Mouse (Mus musculus) urinary bladder, postnatal 4 days (tissue): ENCODE measurements around the gene Cnn1.
"Not testable (repeated sequence)": the region's sequence is repeated elsewhere in the genome, so short reads cannot be mapped to it uniquely, and the experiment has no call there.

Experiments
- DNase-seq, 2 experiments: peaks; one replicate each; pipeline ENCODE4 v3.0.0; 2021 to 2022; ENCODE audit warnings: low spot score in 2 of 2

Cnn1 gene

DNA sequence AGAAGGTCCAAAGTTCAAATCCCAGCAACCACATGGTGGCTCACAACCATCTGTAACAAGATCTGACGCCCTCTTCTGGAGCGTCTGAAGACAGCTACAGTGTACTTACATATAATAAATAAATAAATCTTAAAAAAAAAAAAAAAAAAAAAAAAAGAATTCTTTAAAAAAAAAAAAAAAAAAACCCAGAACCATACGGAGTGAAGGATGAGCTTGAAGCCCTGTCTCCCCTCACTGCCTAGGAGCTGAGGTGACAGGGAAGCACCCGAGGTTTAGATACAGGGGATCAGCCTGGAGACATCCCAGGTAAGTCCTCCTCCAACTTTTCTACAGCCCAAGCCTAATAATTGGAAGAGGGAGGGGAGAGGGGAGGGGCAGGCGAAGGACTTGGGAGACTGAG is 23.2 kb upstream of the Cnn1 start:
- DNase-seq: not testable (repeated sequence)

GRCm38 (mm10) chr9:22076223-22076622 is 22.8 kb upstream of the Cnn1 start:
- no peak for DNase-seq

DNA sequence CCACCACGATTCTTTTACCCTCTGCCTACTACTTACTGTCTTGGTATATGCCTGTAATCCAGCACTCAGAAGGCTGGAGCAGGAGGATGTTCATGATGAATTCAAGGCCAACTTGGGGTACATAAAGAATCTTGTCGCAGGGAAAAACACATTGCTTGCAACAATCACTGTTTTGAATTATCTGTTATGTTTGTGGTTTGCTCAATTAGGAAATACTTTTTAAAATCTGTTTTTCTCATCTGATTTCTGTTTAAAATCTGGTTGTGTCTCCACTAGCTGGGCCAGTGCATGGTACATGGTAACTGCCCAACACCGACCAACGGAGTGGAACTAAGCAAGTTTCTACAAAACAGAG is 14.4 kb upstream of the Cnn1 start:
- no peak for DNase-seq

GRCm38 (mm10) chr9:22085022-22085834 is 13.8 kb upstream of the Cnn1 start, which contains the start of gene Ecsit:
Gene Ecsit (minus strand): TSS chr9:22085438.
- DNase-seq: peak; percentile 89 to 90

DNA sequence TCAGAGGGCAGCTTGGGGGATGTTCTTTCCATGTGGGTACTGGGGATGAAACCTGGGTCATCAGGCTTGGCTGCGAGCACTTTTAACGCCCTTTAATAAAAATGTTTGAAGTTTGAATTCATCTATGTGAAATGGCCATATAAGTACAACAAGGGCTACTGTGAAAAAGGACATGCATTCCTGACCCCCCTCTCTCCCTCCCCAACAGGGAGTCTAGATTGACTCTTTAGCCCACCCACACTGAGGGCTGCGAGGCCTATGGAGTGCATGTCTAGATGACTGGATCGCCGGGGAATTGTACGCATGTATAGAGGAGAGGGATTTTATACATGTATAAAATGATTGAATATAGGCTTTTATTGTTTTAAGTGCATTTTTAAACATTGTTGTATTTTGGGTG is 13.0 kb upstream of the Cnn1 start:
- DNase-seq: no peak

- no peak for DNase-seq
Observed at GRCm38 (mm10) chr9:22087034-22087618, 11.9 kb upstream of the Cnn1 start.

GRCm38 (mm10) chr9:22089281-22089680 is 9.7 kb upstream of the Cnn1 start:
- DNase-seq: no peak

- DNase-seq: no peak
Observed at GRCm38 (mm10) chr9:22089986-22090385, 9.0 kb upstream of the Cnn1 start.

DNA sequence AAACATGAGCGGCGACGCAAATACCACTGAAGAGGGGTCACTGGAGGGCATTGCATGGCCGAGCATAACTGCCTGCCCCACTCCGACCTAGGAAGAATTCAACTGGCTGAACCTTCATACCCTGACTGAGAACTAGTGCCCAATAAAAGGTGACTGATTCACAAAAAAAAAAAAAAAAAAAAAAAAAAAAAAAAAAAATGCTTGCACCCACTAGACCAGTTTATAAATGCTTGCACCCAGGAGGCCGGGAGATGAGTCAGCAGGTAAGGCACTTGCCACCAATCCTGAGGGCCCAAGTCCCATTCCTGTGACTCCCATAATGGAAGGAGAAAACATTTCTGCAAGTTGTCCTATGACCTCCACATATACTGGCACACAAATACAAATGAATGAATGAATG is 6.3 kb upstream of the Cnn1 start:
- no peak for DNase-seq

GRCm38 (mm10) chr9:22095854-22096307 is 3.1 kb upstream of the Cnn1 start:
- peak; percentile 75 to 89 for DNase-seq

DNA sequence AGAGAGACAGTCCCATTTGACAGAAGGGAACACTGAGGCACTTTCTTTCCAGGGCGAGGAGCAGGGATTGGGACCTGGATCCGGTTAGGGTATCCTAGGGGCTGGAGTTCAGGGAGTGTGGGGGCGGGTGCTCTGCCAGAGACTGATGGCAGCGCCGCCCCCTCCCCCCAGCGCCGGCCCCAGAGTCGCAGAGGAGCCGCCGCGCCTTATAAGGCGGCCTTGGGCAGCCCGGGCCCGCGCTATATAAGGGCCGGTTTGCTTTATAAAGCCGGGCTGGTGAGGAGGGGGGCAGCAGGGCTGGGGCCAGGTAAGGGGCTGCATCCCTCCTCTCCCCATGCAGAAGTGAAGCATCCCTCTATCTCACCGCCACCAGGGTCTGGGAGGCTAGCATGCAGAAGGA is 906 bp downstream of the Cnn1 start:
- peak in 1 of 2 experiments; percentile 34 for DNase-seq

- no peak for DNase-seq
Observed at GRCm38 (mm10) chr9:22108194-22108593, 9.2 kb downstream of the Cnn1 start.

DNA sequence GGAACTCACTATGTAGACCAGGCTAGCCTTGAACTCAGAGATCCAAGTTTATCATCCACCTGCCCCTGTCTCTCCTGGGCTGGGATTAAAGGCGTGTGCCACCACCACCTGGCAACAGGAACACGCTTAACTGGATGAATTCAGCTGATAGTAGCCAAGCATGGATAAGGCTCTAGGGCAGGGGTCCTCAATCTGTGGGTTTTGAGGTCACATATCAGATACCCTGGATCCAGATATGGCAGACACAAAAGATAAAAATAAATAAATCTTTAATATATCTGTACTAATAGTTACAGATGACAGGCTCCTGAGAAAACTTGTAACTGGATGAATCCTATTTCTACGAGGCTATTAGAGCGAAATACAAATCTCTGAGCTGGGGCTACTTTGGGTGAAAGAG is 16.6 kb downstream of the Cnn1 start:
- no peak for DNase-seq

- DNase-seq: no peak
Observed at GRCm38 (mm10) chr9:22116086-22116485, 17.1 kb downstream of the Cnn1 start.

DNA sequence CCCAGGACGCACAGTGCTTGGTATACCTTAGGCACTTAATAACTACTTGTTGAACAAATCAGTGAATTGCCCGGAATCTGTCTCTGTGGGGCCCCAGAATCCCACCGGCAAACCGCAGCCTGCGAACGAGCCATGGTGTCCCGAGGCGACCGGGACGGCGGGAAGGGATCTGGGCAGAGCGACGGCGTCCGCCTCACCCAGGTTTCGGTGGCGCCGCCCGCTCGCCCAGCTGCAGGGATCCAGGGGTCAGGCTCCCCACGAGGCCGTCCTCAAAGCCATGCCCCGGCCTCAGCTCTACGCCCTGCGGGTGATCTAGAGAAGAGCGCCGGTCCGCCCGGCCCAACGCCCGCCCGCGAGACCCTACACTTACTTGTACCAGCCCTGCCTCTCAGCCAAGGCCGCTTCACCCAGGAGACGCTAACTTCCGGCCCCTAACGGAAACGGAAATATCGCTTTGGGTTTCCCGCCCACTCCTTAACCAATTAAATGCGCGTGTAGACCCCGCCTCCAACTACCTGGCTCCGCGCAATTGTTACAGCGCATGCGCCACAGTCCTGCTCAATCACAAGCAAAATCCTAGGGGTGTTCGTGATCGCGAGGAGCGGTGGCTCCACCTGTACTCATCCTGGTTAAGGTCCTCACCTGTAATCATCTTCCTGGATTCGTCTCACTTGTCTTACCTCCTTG is 17.9 kb downstream of the Cnn1 start, which contains the start of gene Elof1:
Gene Elof1 (minus strand): TSS at position 433 of the 687 bp plus-strand sequence.
- DNase-seq: peak; percentile 87 to 89

- no peak for DNase-seq
Observed at GRCm38 (mm10) chr9:22117754-22118456, 18.9 kb downstream of the Cnn1 start.

- DNase-seq: no peak
Observed at GRCm38 (mm10) chr9:22119543-22119942, 20.5 kb downstream of the Cnn1 start.

DNA sequence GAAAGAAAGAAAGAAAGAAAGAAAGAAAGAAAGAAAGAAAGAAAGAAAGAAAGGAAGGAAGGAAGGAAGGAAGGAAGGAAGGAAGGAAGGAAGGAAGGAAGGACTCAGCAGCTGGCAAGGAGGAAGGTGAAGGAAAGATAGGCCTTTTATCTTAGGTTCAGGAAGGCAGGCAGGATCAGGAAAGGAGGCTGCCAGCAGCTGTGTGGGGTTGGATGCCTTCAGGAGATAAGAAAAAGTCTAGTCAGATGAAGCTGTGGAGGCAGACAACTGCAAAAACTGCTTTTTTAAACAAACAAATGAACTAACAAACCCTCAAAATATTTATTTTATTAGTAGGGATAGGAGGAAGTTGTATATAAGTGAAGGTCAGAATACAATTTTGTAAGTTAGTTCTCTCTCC is 22.5 kb downstream of the Cnn1 start:
- no peak for DNase-seq

- DNase-seq: no peak
Observed at GRCm38 (mm10) chr9:22122005-22122404, 23.0 kb downstream of the Cnn1 start.

GRCm38 (mm10) chr9:22123069-22123609 is 24.1 kb downstream of the Cnn1 start:
- DNase-seq: no peak

DNA sequence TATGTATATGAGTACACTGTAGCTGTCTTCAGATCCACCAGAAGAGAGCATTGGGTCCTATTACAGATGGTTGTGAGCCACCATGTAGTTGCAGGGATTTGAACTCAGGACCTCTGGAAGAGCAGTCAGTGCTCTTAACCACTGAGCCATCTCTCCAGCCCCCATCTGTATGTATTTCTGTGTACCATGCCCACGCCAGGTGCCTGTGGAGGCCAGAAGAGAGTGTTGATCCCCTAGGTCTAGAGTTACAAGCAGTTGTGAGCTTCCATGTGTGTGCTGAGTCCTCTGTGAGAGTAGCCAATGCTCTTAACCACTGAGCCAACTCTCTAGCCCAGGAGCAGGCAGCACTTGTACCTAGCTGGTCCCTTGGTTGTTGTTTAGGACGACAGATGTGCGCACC is 25.2 kb downstream of the Cnn1 start:
- DNase-seq: no peak
